Mouse (Mus musculus) myocyte (in vitro differentiated cells): ENCODE measurements around the gene Slc26a9.

Experiments
- MYOD1 ChIP-seq, 3 experiments: IDR thresholded peaks; one replicate each; pipeline ENCODE4 v1.6.1; 2011; ENCODE audit warnings: control low read depth in 2 of 3, low read depth in 2 of 3, mild to moderate bottlenecking in 2 of 3, moderate library complexity in 1 of 3; ENCODE audit not compliant: insufficient read length in 2 of 3, control insufficient read depth in 1 of 3
- POLR2A ChIP-seq: IDR thresholded peaks from one replicate; pipeline ENCODE4 v1.6.1; 2011; ENCODE audit warnings: low read depth, mild to moderate bottlenecking, control low read depth, moderate library complexity; ENCODE audit not compliant: insufficient read length
- REST ChIP-seq: IDR thresholded peaks from one replicate; pipeline ENCODE4 v1.6.1; 2011; ENCODE audit warnings: mild to moderate bottlenecking, control low read depth, moderate library complexity; ENCODE audit not compliant: insufficient read depth, insufficient read length

DNA sequence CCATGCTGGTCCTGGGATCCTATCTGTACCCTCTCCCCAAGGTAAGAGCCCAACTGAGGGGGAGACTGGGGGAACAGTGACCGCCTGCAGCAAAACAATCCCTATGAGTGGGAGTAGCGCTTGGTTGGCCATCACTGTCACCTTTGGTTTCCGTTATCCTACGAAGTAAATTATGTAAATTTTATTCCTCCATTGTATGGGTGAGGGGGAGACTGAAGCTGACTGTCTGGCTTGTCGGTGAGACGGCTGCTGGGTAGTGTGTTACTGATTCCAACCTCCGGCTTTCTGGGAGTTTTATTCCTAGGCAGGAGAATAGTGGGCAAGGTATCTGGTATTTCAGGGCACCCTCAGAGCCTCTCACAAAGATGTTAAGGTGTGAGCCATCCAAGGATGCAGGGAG is 15.0 kb downstream of the Slc26a9 start:
- TF ChIP-seq POLR2A: no peak
- TF ChIP-seq MYOD1 (IDR thresholded peaks at IDR 0.05; ENCODE audit: control insufficient read depth in 1 of 3, insufficient read length in 2 of 3, low read depth in 2 of 3): no peak
- TF ChIP-seq REST: no peak
